Mouse (Mus musculus): ENCODE results near the gene Cep112.
A peak's percentile ranks its signal among the peaks of the same experiment; 100 is the strongest.

Cep112 gene

DNA sequence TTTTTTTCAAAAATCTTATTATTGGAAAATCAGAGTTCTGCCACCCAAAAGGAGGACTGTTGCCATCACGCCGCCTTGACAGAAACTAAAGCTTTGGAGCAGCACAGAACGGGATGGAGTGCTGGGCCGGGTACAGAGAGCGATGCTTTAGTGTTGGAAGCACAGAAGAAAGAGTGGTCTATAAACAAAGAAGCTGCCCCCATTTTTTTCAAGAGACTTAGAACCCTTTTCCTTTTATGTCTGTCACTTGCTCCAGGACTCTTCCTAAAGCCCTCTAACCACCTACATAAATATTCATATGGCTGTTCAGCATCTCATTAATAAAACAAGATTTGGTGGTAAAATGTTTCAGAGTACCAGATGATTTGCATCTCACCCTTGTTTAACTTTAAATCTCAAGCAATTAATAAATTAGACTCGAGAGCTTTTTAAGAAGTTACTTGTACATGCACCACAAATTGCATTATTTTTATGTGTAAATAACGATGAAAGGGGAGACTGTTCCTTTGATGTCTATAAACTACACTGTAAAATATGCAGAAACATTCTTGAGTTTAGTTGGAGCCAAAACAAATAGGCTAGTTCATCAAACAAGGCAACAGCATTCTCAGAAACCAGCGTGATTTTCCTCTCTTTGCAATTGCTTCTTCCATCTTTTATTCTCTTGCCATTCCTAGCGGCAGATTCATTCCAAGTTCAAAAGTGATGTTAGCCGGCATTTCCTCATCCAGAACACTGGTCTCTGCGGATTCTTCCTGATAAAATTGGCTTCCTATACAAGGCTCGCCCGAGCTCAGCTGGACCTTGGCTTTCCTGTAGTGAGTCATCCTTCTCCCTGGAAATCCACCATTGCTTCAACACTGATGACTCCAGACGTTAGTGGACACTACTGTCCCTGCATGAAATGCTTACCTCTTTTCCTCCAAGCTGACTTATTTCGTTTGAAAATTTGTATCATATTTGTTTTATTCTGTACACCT is 355.6 kb downstream of the Cep112 start:
- ATAC-seq (ENCODE audit: low TSS enrichment) = no peak

DNA sequence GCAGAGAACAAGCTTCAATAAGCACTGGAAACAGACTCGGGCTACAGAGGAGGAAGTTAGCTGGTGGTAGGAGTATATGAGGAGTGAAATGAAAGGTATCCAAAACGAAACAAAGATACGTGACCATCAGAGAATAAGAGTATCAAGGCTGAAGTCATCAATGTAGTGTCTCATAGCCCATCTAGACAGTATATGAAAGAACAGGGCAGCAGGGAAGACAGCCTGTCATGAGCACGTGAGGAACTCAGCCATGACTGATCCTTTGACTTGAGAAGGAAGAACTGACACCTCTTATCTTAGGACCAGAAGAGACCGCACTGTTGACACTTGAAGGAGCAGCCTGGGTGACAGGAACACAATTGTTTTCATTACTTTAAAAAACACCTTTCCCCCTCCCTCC is 373.4 kb downstream of the Cep112 start:
- no peak for ATAC-seq (ENCODE audit: low TSS enrichment)

GRCm38 (mm10) chr11:108799695-108800094 is 374.7 kb downstream of the Cep112 start:
- peak; percentile 88 for ATAC-seq (ENCODE audit: low TSS enrichment)

- ATAC-seq (ENCODE audit: low TSS enrichment) = no peak
These were observed 379.0 kb downstream of the Cep112 start for GRCm38 (mm10) chr11:108804030-108804429.

DNA sequence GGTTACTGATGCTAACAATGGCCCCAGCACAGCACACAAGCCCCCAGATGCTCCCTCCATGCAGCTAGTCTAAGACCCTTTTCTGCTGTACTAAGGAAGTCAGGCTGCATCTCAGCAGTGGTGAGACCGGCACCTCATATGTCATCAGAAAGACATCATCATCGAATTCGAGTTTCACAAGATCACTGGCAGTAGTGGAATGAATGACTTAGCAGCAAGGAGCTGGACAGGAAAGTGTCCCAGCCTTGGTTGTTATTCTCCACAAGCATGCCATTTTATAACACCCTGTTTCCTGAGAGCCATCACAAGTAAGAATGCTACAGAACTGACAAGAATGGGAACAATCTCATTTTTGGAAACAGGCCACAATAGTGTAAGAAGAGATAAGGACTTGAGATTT is 381.0 kb downstream of the Cep112 start:
- ATAC-seq (ENCODE audit: low TSS enrichment) = no peak

GRCm38 (mm10) chr11:108809626-108810025 is 384.6 kb downstream of the Cep112 start:
- ATAC-seq (ENCODE audit: low TSS enrichment) = no peak

DNA sequence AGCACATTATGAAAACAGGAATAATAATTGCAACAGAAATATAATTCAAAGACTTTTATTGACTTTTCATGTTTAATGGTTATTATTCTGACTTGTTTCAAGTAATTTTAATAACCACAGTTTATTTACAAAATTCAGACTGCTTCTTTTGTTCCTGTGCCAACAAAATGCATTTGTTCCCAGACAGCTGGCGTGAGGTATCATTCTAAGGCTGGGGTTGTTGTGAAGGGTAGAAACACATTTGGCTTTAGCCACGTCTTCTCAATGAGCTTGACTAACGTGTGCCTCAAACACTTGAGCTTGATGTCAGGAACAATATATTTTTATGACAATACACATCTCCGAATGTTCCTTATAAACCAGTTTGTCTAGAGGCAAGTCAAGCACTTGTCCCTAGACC is 396.8 kb downstream of the Cep112 start:
- ATAC-seq (ENCODE audit: low TSS enrichment) = no peak

- no peak for ATAC-seq (ENCODE audit: low TSS enrichment)
These were observed 397.3 kb downstream of the Cep112 start for GRCm38 (mm10) chr11:108822257-108822656.

DNA sequence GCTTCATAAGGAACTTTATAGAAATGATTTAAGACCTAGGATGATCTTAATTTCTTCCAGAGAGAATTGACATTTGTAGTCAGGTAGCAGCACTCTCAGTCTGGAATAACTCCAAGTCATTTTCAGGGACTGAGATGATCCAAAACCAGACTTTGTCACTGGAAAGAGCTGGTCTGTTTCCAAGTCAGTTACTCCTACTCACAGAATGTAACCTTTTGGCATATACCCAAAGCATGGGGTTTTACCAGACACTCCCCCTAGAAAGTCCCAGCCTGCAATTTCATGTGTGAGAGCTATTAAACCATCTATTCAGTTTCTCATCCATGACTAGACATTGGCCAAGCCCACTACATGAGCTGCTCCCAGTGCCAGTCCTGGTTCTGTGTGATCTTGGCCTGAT is 402.3 kb downstream of the Cep112 start:
- ATAC-seq (ENCODE audit: low TSS enrichment) = no peak

GRCm38 (mm10) chr11:108828374-108829025 is 403.5 kb downstream of the Cep112 start:
- no peak for ATAC-seq (ENCODE audit: low TSS enrichment)

DNA sequence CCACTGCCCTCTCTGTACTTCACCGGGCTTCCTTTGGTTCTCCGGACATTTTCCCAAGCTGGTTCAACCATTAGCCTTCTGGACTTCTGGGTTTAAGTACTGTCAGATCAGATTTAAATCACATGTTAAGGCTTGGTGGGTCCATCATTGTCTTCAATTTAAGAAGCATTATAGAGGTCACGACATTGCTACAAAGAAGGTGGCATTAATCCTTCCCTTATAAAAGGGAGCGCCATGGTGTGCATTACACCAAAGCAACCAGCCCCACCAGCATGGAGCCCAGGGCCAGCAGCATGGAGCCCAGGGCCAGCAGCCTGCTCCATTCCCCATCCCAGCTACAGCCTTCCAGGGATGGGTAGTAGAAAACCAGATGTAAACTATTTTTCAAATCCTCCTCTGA is 411.7 kb downstream of the Cep112 start:
- no peak for ATAC-seq (ENCODE audit: low TSS enrichment)

- no peak for ATAC-seq (ENCODE audit: low TSS enrichment)
These were observed 415.2 kb downstream of the Cep112 start for GRCm38 (mm10) chr11:108840195-108840594.

DNA sequence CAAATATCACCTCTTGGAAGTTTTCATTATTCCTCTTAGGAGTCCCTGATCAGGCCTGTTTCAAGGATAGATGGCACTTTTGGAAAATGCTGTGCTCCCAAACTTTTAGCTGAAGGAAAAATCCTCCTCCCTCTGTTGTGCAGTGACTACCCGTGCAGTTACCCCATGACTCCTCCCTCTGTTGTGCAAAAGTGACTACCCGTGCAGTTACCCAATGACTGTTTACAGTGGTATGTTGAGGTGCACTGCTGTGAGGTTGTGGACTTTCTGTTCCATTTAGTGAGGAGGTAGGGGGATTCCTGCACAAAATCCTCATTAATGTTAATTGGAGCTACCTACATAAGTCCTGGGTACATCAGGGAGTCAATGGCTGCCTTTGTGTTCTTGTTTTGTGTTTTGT is 417.8 kb downstream of the Cep112 start:
- ATAC-seq (ENCODE audit: low TSS enrichment) = no peak

- no peak for ATAC-seq (ENCODE audit: low TSS enrichment)
These were observed 421.0 kb downstream of the Cep112 start for GRCm38 (mm10) chr11:108845971-108846370.

DNA sequence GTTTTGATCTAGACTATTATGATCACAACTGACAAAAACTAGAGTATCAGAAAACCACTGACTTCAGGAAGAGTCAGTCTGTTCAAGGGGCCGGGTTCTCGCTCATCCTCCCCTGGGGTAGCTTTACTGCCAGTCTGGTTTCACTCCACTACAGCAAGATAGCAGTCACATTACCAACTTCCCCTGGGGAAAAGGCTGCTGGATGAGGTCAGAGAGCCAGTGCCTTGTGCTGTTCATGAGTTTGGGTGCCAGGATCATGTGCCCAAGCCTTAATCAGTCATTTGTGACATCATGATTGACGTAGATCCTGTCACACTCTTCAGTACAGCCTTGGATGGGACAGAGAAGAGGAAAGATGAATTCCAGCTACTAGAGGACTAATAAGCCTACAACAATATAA is 421.5 kb downstream of the Cep112 start:
- ATAC-seq (ENCODE audit: low TSS enrichment) = no peak

GRCm38 (mm10) chr11:108851771-108852170 is 426.8 kb downstream of the Cep112 start:
- ATAC-seq (ENCODE audit: low TSS enrichment) = no peak

GRCm38 (mm10) chr11:108857254-108857653 is 432.3 kb downstream of the Cep112 start:
- no peak for ATAC-seq (ENCODE audit: low TSS enrichment)

DNA sequence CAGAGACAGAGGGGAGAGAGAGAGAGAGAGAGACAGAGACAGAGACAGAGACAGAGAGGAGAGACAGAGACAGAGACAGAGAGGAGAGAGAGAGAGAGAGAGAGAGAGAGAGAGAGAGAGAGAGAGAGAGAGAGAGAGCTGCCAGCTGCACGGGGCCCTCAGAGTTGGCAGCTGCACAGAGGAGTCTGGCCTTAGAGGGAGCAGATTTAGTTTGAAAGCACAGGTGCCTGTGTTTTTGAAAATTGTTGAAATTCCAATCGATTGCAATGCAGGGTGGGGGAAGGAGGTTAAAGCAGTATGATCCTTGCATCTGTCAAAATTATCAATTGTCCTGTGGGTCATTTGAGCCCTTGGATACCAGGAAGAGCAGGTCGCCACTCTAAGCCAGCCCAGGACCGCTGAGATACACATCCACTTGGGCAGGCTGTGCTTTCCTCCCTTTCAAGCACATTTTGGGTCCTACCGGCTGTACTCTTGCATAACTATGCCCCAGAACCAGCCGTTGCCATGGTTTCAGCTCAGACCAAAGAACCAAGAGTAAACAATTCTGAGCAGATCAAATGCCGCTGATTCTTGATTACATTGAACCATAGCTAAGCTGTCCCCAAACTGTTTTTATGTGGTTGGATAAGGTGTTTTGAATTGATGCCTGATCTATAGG is 432.8 kb downstream of the Cep112 start:
- ATAC-seq (ENCODE audit: low TSS enrichment) = peak; percentile 99

DNA sequence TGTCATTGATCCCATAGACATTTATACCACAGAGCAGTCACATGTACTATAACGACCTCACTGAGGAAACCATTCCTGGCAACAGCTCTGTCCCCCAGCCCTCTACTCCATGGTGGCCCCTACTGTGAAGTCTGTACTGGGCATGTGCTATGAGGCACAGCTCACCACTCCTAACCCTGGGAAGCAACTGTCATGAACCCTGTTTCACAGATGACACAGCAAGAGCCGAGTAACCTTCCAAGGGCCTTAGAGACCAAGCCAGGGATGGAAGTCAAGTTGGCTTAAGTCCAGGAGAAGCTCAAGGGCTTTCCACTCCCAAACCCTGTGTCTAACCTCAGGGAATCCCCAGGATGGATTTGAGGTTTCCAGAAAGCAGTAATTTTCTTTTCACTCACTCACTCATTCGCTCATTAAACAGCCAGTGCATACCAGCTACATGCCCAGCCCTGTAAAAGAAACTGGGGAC is 433.4 kb downstream of the Cep112 start:
- ATAC-seq (ENCODE audit: low TSS enrichment) = peak; percentile 60

DNA sequence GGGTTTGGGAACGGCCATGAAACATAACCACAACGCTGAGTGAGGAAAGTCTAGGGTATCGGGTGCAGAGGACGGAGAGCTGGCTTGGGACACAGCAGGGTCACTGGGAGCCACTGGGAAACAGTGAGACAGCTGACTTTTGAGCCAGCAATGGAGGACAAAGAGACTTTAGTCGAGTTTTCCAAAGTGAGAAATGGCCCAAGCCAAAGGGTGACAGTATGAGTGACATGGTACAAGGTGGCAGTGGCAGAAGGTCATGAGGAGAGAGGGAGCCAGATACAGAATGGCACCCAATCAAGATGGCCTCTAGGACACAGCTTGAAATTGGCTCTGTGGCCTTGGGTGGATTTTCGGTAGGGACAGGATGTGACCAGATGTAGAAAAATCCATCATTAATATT is 433.9 kb downstream of the Cep112 start:
- ATAC-seq (ENCODE audit: low TSS enrichment) = no peak

DNA sequence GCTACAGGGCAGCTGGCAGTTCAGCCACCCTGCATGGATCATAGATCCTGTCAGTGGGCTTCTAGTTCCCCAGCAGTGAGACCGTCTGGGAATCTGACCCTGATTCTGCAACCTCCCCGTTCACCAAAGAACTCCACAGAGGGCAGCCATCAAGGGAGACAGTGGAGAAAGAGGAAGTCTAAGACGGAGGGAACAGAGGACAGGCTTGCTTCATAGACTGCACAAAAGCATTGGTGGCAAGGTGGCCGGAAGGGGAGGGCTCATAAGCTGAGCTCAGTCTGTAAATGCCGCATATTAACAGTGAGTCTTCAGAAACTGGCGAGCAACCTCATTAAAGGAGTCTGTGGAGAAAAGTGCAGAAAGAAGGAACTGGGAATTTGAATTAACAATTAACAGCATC is 437.4 kb downstream of the Cep112 start:
- ATAC-seq (ENCODE audit: low TSS enrichment) = no peak

DNA sequence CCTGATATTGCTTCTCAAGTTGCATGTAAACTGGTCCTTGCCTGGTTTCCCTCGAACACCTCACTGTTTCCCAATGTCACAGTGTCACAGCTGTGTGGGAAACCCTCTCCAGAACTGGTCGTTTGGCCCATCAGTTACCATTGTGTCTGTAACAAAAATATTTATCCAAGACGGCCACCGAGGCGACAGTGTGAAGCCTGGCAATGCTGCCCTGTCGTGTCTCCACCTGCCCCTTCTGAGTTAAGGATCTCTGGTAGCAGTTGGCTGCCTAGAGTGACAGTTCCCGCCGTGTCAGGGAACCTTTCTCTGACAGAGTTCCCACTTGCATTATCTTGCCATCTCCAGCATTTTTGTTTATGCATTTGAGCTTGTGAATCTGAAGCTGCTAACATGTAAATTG is 440.8 kb downstream of the Cep112 start:
- no peak for ATAC-seq (ENCODE audit: low TSS enrichment)
